Mouse (Mus musculus) subcutaneous adipose tissue, adult 2 months (tissue): ENCODE measurements around the gene Lactb. TPM values are rescaled to one million over a fixed set of nuclear protein-coding genes. Genes with fewer than 3 reads are reported as not detected.

Experiments used
- polyA plus RNA-seq: library from polyadenylated mRNA; depleted of rRNA; stranded (reverse); fragments of >200 nt; gene quantifications from 2 replicates; pipeline ENCODE4 v1.2.3, GENCODE M21; 2012; ENCODE audit warnings: low replicate concordance; rRNA removed

Gene Lactb
- polyA plus RNA-seq = 7.1 and 9.6 TPM in 2 replicates

GRCm38 (mm10) chr9:66975239-66975645 is at the start of gene Lactb:
Gene Lactb (minus strand): TSS chr9:66975484.

GRCm38 (mm10) chr9:66945647-66946641 is 29.3 kb downstream of the Lactb start, which contains the start of gene Rps27l:
Gene Rps27l (plus strand): TSS chr9:66946086.

GRCm38 (mm10) chr9:66919382-66919971 is 55.8 kb downstream of the Lactb start, which contains the start of gene Rab8b:
Gene Rab8b (minus strand): TSS chr9:66919687.

Other genes with a start within 250 kb of the Lactb start
- 4.7 and 6.2 TPM in 2 replicates for gene Aph1b, start 180.0 kb downstream of the Lactb start, polyA plus RNA-seq
- 0.09 and 0.19 TPM in 2 replicates for gene Gm10647, start 178.4 kb downstream of the Lactb start, polyA plus RNA-seq
- 1.8 and 3.3 TPM in 2 replicates for gene Aph1c, start 140.8 kb downstream of the Lactb start, polyA plus RNA-seq
- 11.6 and 16.7 TPM in 2 replicates for gene Rab8b, start 55.8 kb downstream of the Lactb start, polyA plus RNA-seq
- 62.6 and 63.6 TPM in 2 replicates for gene Rps27l, start 29.4 kb downstream of the Lactb start, polyA plus RNA-seq
- 62.5 and 411 TPM in 2 replicates for gene Tpm1, start 73.9 kb upstream of the Lactb start, polyA plus RNA-seq